Mouse (Mus musculus) gastrocnemius, adult 2 months (tissue): ENCODE measurements around the gene Ier3. TPM values are rescaled to one million over a fixed set of nuclear protein-coding genes. Genes with fewer than 3 reads are reported as not detected.

Source experiments
- DNase-seq: peaks from one replicate; pipeline ENCODE4 v3.0.0; 2022
- H3K27ac ChIP-seq: fragments of 200-600 bp; 2 replicates; pipeline ENCODE4 v1.8.1; 2022; ENCODE audit warnings: mild to moderate bottlenecking
- H3K4me3 ChIP-seq: fragments of 200-600 bp; 2 replicates; pipeline ENCODE4 v1.8.1; 2022; ENCODE audit warnings: mild to moderate bottlenecking, moderate library complexity
- CTCF ChIP-seq: fragments of 200-600 bp; IDR thresholded peaks from 2 replicates; pipeline ENCODE4 v1.8.1; 2022; ENCODE audit warnings: antibody characterized with exemption, mild to moderate bottlenecking, moderate library complexity
- intact Hi-C: fragments of 180-260 bp; cut with DNase I; formaldehyde crosslinking; loops from one replicate; pipeline ENCODE4 v1.15.1; 2025
- total RNA-seq, 2 experiments: library from RNA; stranded (reverse); gene quantifications; 2 replicates each; pipeline ENCODE4 v1.2.3; 2021

Gene Ier3
- total RNA-seq, 2 experiments from 2014 or later: 4.4 to 8.6 TPM

DNA sequence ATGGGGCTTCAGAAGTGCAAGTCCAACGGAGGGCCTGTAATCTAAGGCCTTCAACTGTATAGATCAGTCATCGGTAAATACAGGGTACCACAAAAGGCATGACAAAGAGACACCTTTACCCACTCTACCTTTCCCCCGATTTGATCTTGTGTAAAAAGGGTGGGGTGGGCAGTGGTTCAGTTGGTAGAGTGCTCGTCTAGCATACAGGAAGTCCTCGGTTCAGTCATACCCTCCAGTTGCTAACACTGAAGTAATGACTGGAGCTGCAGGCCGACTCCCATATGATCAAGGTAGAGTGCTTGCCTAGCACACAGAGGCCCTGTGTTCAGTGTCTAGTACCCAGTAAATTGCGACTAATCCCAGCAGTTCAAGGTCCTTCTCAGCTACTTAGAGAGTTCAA lies 7.8 kb upstream of the Ier3 start:
- TF ChIP-seq CTCF: no peak
- DNase-seq: no peak
- intact Hi-C loops: loop anchor here (5.0 kb wide), 1 partner anchor 36 kb away; no protein-coding TSS in a partner anchor
- peak overlapping the region; percentile 84 for H3K27ac ChIP-seq
- peak overlapping the region; percentile 24; the same call in 1 of the 2 replicates for H3K4me3 ChIP-seq

DNA sequence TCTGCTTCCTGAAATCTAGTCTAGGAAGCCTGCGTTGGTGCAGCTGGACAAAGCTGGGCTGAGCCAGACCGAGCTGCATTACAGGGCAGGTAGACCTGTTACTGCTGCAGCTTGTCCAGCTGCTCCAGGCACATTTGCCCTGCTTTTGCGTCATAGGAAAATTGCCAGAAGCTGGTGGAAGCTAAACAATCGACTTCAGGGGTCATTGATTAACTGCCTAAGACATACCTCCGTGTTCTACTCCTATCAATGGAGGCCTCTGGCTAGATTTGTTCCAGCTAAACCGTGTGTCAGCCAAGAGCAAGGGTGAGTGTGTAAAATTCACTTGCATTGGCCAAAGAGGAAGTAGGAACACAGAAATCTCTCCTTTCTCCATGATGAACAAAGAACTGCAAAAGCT lies 6.8 kb upstream of the Ier3 start:
- no peak for DNase-seq
- intact Hi-C loops: loop anchor here (5.0 kb wide), 1 partner anchor 37 kb away; no protein-coding TSS in a partner anchor

GRCm38 (mm10) chr17:35815836-35816235 lies 5.6 kb upstream of the Ier3 start:
- no peak for TF ChIP-seq CTCF
- Histone ChIP-seq H3K27ac (peak overlapping the region; percentile 16; the same call in 1 of the 2 replicates), H3K4me3 (no peak overlapping the region)
- DNase-seq: no peak
- intact Hi-C loops: no loop called here

More for the DNA sequence above, 6.8 kb upstream of the Ier3 start:
- H3K4me3 ChIP-seq: no peak overlapping the region
- peak overlapping the region; percentile 84 for H3K27ac ChIP-seq
- TF ChIP-seq CTCF: no peak

- TF ChIP-seq CTCF: no peak
- DNase-seq: no peak
- H3K4me3 ChIP-seq: no peak overlapping the region
- intact Hi-C loops: no loop called here
- no peak overlapping the region for H3K27ac ChIP-seq
Measured at GRCm38 (mm10) chr17:35816686-35817085, 4.8 kb upstream of the Ier3 start.

DNA sequence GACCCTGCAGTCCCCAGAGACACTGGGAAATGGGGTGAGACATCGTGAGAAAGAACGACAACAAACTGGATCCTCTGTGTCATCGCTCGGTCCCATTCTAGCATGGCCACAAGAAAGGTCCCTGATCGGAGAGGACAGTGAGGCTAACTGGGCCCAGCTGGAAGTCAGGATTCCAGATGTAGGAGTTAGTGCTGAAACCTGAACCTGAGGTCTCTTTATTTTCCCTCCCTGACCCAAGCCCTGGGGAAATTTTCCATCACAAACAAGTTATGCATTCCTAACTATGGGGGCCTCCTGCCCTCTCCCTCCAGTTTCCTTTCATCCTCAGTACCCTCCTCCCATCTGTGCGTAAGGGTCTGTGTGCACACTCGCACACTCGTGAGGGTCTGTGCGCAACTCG lies 4.3 kb upstream of the Ier3 start:
- TF ChIP-seq CTCF: no peak
- no peak for DNase-seq
- Histone ChIP-seq H3K4me3 (no peak overlapping the region), H3K27ac (no peak overlapping the region)
- intact Hi-C loops: no loop called here

DNA sequence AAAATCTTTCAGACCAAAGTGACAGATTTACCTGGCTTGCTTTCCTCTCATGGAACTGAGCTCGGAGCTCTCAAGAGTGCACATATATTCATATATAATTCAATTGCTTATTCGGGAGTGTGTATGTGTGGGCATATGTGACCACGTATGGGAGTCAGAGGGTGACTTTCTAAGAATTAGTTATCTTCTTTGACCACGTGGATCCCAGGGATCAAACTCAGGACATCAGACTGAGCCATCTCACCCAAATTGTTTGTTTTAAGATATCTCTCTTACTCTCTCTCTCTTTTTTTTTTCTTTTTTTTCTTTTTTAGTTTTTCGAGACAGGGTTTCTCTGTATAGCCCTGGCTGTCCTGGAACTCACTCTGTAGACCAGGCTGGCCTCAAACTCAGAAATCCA lies 1.4 kb upstream of the Ier3 start:
- no peak for DNase-seq
- no peak overlapping the region for H3K4me3 ChIP-seq
- intact Hi-C loops: loop anchor here (10.0 kb wide), 1 partner anchor 165 kb away; the partner anchor contains the start of gene Prr3
- TF ChIP-seq CTCF: no peak
- no peak overlapping the region for H3K27ac ChIP-seq

DNA sequence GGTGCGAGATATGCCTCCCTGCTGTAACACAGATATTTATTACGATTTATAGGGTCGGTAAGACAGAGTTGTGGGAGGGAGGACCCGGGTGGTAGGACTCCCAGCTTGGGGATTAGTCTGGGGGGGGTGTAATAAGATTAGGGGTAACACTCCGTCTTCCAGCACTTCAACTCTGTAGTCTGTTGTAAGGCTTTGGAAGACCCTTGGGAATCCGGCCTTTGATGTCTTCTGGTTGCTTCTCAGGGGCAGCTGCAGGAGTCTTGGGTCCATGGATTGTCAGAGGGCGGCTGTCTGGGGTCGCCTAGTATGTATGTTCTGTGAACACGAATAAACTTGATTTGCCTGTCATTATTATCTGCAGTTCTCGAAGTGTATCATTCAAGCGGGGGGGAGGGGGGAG lies 1.1 kb downstream of the Ier3 start:
- peak overlapping the region; percentile 73 for H3K4me3 ChIP-seq
- intact Hi-C loops: loop anchor here (2.0 to 10.0 kb wide), 2 partner anchors 84 to 162 kb away; partner anchors contain the start of gene Prr3

DNA sequence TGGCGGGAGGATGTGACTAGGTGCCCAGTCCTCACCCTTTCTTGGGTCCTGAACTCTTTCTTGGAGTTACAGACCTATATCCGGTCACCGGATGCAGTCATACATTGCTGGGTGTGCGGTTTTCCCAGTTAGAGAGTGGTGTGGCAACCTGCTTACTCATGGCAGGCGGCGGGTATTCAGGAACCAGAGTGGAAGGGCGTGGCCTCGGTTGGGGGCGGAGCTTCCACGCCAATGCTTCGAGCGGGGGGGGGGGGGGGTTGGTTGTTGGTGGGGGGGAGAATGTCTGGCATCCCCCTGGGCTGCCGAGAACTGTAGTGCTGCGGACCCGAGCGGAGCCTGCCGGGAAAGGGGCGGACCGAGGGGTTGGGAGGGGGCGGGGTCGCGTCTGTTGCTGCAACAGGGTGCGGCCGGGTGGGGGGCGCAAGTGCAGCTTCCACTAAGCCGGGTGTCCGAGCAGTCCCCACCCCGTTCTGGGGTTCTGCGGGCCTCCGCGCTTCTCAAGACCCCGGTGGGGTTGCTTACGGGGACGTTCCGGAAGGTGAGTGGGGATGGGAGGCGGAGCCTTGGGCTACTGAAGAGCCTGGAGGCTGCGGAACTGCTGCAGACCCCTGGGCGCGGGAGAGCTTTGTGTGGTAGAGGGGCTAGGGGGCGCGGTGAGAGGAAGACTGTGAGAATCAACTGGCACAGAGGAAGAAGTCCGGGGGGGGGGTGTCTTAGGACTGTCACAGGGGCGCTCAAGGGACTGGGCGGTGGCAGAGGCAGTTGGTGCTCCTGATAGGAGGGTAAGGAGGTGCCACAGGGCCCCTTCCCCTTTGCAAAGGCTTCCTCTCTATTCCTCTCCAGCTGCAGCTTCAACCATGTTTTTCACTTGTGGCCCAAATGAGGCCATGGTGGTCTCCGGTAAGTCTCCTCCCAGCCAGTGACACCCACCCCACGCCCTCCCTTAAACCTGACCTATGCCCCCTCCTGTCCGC lies 1.8 kb downstream of the Ier3 start, which contains the start of gene Flot1:
Gene Flot1 (plus strand): TSS at position 267 of the 974 bp plus-strand sequence.
- DNase-seq: peak; percentile 94
- Histone ChIP-seq H3K27ac (peak within 1 kb of the TSS; percentile 95), H3K4me3 (peak within 1 kb of the TSS; percentile 73)
- intact Hi-C loops: loop anchor here (2.0 to 10.0 kb wide), 2 partner anchors 84 to 162 kb away; partner anchors contain the start of gene Prr3
- no peak for TF ChIP-seq CTCF

More for the DNA sequence above, 1.1 kb downstream of the Ier3 start:
- DNase-seq: no peak
- no peak for TF ChIP-seq CTCF
- peak overlapping the region; percentile 95 for H3K27ac ChIP-seq

GRCm38 (mm10) chr17:35824402-35824801 lies 2.9 kb downstream of the Ier3 start:
- Histone ChIP-seq H3K27ac (0 out of 2 replicates have a peak overlapping the region, but pooled peaks have one; percentile 20), H3K4me3 (no peak overlapping the region; the same call in 1 of the 2 replicates)
- DNase-seq: no peak
- peak; percentile 39 for TF ChIP-seq CTCF
- intact Hi-C loops: loop anchor here (10.0 kb wide), 1 partner anchor 160 kb away; the partner anchor contains the start of gene Prr3

DNA sequence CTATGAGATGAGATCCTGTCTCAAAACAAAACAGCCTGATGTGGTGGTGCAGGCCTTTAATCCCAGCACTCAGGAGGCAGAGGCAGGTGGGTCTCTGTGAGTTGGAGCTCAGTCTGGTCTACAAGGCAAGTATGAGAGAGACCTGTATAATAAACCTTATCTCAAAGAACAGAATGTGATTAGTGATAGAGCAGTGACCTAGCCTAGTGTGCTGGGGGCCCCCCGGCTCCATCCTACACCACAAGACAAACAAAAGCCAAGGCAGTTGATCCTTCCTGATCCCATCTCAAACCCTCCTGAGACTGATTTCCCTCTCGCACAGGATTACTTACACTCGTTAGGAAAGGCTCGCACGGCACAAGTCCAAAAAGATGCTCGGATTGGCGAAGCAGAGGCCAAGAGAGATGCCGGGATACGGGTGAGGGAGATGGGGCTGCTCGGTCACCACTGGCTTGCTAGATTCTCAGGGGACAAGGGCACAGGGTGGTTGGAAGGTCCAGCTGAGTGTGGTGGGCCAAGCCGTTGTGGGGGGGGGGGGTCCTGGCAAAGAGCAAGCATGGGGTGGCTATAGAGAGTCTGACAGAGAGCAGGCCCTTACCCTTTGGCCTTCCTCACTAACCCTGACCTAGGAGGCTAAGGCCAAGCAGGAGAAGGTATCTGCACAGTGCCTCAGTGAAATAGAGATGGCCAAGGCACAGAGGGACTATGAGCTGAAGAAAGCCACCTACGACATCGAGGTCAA lies 3.8 kb downstream of the Ier3 start:
- H3K27ac ChIP-seq: no peak overlapping the region
- intact Hi-C loops: loop anchor here (10.0 kb wide), 1 partner anchor 160 kb away; the partner anchor contains the start of gene Prr3
- no peak for TF ChIP-seq CTCF
- no peak for DNase-seq
- no peak overlapping the region for H3K4me3 ChIP-seq

DNA sequence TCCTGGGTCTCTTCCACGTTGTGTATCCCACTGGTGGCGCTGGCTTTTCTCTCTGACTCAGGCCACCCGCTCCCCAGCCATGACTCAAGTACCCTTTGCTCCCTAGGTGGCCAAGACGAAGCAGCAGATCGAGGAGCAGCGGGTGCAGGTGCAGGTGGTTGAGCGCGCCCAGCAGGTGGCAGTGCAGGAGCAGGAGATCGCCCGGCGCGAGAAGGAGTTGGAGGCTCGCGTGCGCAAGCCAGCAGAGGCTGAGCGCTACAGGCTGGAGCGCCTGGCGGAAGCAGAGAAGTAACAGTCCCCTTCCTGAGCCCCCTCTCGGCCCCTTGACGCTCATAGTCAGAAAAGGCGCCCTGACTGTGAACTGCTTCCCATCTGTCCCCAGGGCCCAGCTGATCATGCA lies 8.3 kb downstream of the Ier3 start:
- peak overlapping the region; percentile 18; the same call in 1 of the 2 replicates for H3K4me3 ChIP-seq
- peak; percentile 89 for DNase-seq
- intact Hi-C loops: loop anchor here (10.0 kb wide), 1 partner anchor 155 kb away; the partner anchor contains the start of gene Prr3
- H3K27ac ChIP-seq: peak overlapping the region; percentile 12
- TF ChIP-seq CTCF: peak; percentile 95

DNA sequence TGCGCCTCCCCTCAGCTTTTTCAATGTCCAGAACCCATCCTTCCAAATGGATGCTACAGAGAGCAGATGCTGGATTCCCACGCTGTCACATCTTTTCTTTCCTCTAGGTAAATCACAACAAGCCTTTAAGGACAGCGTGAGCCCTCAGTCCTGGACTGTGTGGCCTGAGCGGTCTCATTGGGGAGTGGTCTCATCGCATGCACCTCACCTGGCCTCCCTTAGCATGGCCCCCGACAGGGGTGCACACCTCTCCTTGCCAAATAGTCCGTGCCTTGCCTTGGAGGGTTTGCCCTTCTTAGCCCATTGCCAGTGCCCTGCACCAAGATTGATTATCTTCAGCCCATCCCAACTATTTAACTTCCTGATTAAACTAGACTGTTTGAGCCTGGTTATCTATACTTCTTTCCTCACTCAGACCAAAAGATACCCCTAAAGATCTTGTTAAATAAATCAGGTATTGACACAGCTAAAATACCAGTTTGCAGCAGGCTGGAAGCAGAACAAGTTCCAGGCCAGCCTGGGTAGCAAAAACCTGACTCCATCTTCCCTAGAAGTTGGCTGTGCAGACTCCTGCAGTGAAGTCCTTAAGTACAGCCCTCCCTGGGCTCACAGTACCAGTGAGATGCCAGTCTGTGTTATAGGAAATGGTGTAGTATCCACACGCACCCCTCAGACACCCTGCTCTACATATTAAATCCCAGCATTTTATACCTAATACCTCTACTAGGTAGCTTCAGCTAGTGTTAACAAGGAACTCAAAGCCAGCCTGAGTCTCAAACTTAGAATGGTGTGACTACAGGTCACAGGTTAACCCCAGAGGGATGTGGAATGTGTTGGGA lies 11.1 kb downstream of the Ier3 start:
- no peak for TF ChIP-seq CTCF
- intact Hi-C loops: no loop called here
- DNase-seq: no peak
- Histone ChIP-seq H3K27ac (no peak overlapping the region), H3K4me3 (no peak overlapping the region)
